Mouse (Mus musculus) CD4-positive, CD25-positive, alpha-beta regulatory T cell, adult 9 weeks (primary cell): ENCODE results near the gene Zpr1. TPM values are rescaled to one million over a fixed set of nuclear protein-coding genes. Genes with fewer than 3 reads are reported as not detected.

ENCODE experiments used
- polyA plus RNA-seq: library from polyadenylated mRNA; unstranded; fragments of 100-300 nt; shearing (Covaris generic); gene quantifications from one replicate; pipeline ENCODE4 v1.2.1, GENCODE M21; 2017

Zpr1 gene
- polyA plus RNA-seq = 52.5 TPM

DNA sequence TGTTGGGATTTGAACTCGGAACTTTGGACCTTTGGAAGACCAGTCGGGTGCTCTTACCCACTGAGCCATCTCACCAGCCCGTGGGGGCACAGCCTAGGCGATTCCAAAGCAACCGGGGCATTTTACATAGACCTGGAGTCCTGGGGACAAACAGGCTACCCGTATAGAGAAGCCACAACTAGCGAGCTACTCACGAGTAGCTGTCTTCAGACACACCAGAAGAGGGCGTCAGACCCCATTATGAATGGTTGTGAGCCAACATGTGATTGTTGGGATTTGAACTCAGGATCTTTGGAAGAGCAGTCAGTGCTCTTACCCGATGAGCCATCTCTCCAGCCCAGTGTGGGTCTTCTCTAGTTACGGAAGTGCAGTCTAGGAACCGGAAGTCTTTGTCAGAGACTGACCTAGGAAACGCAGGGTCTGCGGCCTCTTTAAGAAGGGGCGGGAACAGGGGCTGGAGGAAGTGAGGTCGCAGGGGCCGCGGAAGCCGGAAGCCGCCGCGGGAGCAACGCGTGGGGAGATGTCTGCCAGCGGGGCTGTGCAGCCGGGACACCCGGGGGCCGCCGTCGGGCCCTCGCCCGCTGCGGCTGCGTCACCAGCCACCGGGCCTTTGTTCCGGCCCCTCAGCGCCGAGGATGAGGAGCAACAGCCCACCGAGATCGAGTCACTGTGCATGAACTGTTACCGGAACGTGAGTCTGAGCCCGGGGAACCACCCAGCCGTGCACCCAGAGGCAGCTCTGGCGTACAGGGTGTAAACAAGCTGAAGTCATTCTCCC, at the start of gene Zpr1:
TSS of gene Zpr1 (plus strand) at position 388 of the 778 bp plus-strand sequence.

DNA sequence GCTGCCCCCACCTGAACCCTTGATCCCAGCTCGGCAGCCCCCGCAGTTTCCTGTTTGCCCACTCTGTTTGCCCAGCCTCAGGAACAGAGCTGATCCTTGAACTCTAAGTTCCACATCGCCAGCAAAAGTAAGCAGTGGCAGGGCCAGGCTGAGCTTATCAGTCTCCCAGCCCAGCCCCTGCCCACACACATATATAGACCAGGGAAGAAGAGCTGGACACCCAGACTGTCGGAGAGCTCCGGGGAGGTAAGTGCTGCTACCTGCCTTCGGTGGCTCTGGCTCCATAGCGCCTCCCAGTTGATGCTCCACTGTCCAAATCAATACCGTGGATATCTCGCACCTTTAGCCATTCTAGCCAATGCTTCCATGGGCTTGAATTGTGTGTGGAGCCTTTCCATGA, 44.4 kb upstream of the Zpr1 start, which contains the start of gene Apoa1:
TSS of gene Apoa1 (plus strand) at position 90 of the 400 bp plus-strand sequence.

DNA sequence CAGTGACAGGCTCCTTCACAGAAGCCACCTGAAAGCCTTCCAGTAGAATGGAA, 37.4 kb upstream of the Zpr1 start, which contains the start of gene Apoc3:
TSS of gene Apoc3 (minus strand) at position 41 of the 53 bp plus-strand sequence.

DNA sequence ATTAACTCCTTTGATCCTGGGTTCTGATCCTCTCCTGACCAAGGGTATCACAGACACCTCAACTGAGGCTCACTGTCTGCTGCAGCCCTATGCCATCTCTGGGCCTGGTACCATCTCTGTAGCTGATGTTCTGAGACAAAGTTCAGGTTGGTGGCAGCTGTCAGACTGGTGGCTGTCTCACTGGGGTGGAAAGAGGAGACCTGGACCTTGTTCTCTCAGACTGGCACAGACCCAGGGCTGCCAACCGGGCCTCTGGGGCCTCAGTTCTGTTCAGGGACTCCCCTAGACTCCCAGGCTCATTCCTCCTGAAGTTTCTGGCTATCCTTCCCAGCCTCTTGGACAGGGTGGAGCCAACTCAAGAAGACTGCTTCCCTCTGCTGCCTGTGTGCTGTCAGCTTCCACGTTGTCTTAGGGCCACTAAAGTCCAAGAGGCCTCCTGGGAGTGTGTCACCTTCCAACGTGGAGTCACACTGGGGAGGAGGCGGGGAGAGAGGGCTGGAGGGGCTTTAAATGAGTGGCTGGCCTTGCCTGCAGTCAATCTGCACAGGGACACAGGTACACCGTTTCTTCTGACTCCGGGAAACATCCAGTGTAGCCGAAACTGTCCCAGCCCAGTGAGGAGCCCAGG, 32.2 kb upstream of the Zpr1 start, which contains the start of gene Apoa4:
TSS of gene Apoa4 (plus strand) at position 171 of the 628 bp plus-strand sequence.

DNA sequence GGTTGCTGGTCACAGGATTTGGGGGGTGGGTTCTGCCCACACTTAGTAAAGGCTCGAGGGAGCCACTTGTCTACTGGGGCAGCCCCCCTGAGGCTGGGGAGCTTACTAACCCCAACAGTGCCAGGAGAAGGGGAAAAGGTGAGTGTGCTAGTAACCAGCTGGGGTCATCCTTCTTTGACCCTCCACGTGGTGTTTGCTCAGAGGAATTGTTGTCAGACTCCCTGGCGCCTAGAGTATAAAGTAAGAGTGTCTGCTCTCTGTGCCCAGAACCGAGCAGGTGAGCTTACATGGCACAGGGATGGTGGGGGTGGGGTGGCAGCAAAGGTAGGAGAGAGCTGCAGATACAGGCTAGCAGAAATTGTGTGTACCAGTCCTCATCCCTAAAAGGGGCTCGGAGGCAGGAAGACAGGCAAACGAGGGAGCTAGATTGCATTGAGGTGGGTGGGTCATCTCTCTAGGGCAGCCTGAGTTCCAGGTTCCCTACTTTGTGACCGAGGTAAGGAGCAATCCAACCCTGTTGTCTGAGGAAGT, 4.5 kb upstream of the Zpr1 start, which contains the start of gene Apoa5:
TSS of gene Apoa5 (plus strand) at position 291 of the 531 bp plus-strand sequence.

DNA sequence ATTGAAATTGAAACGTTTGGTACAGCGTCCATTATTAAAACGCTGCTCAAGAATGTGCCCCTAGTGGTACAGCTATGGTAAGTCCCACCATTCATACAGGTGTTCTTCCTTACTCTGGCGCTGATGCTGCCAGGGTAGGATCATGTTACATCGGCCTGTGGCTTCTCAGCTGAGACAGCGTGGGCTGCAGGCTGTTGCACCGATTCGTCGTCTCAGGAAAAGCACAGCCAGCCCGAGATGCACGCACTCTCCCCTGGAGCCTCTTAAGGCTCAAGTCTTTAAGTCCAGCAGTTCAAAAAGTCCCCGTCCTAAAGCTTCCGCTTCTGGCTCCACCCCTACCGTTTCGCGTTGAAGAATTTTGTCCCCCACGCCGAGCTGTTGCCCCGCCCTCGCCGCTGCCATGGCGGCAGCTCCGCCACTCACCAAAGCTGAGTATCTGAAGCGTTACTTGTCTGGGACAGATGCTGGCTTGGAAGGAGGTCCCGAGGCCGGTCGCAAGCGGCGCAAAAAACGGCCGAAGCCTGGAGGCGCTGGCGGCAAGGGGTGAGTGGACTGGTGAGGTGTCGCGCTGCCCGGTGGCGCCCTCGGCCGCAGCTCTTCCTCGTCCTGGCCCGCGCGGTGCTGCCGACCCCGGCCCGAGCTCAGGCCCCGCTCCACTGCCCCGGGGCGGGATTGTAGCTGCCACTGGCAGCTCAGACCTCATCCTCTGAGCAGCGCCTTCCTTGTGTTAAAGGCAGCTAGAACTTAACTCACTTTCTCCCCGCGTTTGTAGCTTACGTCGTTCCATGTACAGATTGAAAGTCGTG, 10.0 kb downstream of the Zpr1 start, which contains the start of gene Bud13:
TSS of gene Bud13 (plus strand) at position 378 of the 806 bp plus-strand sequence.

DNA sequence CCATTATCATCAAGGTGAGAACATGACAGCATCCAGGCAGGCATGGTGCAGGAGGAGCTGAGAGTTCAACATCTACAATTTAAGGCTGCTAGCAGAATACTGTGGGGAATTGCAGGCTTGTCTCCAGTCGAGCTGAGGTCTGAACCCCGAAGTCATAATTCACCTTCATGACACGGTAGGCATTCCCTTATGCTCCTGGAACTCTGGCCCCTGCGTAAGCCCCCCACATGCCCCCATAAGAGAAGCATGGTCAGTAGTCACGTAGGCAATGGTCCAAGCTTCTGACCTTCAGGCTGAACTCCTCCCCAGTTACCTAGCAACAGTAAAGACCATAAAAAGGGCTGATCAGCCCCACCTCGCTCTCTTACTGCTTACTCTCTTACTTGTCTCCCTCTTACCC, 47.0 kb downstream of the Zpr1 start, which contains the start of gene 4931429L15Rik:
TSS of gene 4931429L15Rik (minus strand) at position 101 of the 400 bp plus-strand sequence.

Other genes with a start within 250 kb of the Zpr1 start
- not detected for gene Apoa1, start 44.5 kb upstream of the Zpr1 start, polyA plus RNA-seq
- gene Apoc3, start 37.4 kb upstream of the Zpr1 start, polyA plus RNA-seq = not detected
- gene Apoa4, start 32.4 kb upstream of the Zpr1 start, polyA plus RNA-seq = not detected
- not detected for gene Apoa5, start 4.4 kb upstream of the Zpr1 start, polyA plus RNA-seq
- gene Bud13, start 9.9 kb downstream of the Zpr1 start, polyA plus RNA-seq = 26.9 TPM
- gene 4931429L15Rik, start 46.9 kb downstream of the Zpr1 start, polyA plus RNA-seq = not detected